Mouse (Mus musculus) bone marrow, adult 2 months (tissue): ENCODE results near the gene Sh3pxd2b. TPM values are rescaled to one million over a fixed set of nuclear protein-coding genes. Genes with fewer than 3 reads are reported as not detected.
A peak's percentile ranks its signal among the peaks of the same experiment; 100 is the strongest.

ENCODE experiments used
- H3K27ac ChIP-seq: fragments of 200-500 bp; 2 replicates; pipeline ENCODE4 v1.5.1; 2012; ENCODE audit warnings: low read depth, mild to moderate bottlenecking, control low read depth, inconsistent platforms, low read length; ENCODE audit not compliant: control insufficient read depth, poor library complexity, insufficient read depth
- H3K4me1 ChIP-seq: fragments of 200-500 bp; 2 replicates; pipeline ENCODE4 v1.6.1; 2011; ENCODE audit warnings: low read length; ENCODE audit not compliant: control insufficient read depth, insufficient read depth
- H3K4me3 ChIP-seq: fragments of 200-500 bp; replicated peaks from 2 replicates; pipeline ENCODE3; 2011; ENCODE audit warnings: mild to moderate bottlenecking, low read depth, low read length, control low read depth; ENCODE audit not compliant: control insufficient read depth
- CTCF ChIP-seq: fragments of 200-500 bp; IDR thresholded peaks from 2 replicates; pipeline ENCODE4 v1.5.1; 2011; ENCODE audit warnings: low read length, control low read depth; ENCODE audit not compliant: control insufficient read depth, insufficient read depth
- POLR2A ChIP-seq: fragments of 200-500 bp; IDR thresholded peaks from 2 replicates; pipeline ENCODE4 v1.6.1; 2011; ENCODE audit warnings: low read depth, mild to moderate bottlenecking, control low read depth, low read length, borderline replicate concordance; ENCODE audit not compliant: control insufficient read depth
- WGBS: fragments of 180-500 bp; shearing (Covaris S2); methylation state at CpG from one replicate; pipeline ENCODE4 v1.1.7; 2018; 5-methylcytosine and 5-hydroxymethylcytosine counted together
- polyA plus RNA-seq: library from polyadenylated mRNA; stranded (reverse); fragments of >200 nt; gene quantifications from 2 replicates; pipeline ENCODE4 v1.2.4, GENCODE M21; 2011; ENCODE audit warnings: low replicate concordance; ENCODE audit not compliant: missing spikeins, insufficient read depth, insufficient read length

Gene Sh3pxd2b
- polyA plus RNA-seq, 1 experiment: 1.7 TPM

DNA sequence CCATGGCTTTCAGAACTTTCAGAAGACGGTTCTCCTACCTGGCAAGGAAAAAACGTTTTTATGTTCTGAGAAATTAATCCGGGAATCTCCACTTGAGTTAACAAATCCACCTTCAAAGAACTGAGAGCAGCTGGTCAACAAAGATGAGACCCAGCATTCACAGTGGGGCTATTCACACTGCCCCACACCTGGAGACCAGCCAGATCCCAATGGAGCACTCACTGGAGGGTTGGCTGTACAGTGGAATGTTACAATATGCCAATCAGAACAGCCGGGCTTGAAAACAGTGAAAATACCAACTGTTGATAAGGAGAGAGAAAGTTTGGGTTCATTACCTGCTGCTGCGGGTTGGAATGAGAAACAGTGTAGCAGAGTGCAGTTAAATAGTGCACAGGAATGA lies 15.8 kb upstream of the Sh3pxd2b start:
- no peak overlapping the region for H3K4me3 ChIP-seq
- no peak for TF ChIP-seq POLR2A
- no peak for TF ChIP-seq CTCF
- H3K27ac ChIP-seq: no peak overlapping the region
- H3K4me1 ChIP-seq: peaks cover 2% of the 10 kb centered on the region; the same call in 1 of the 2 replicates
- 69% methylated on average over 5 of the region's 5 CpGs for WGBS

DNA sequence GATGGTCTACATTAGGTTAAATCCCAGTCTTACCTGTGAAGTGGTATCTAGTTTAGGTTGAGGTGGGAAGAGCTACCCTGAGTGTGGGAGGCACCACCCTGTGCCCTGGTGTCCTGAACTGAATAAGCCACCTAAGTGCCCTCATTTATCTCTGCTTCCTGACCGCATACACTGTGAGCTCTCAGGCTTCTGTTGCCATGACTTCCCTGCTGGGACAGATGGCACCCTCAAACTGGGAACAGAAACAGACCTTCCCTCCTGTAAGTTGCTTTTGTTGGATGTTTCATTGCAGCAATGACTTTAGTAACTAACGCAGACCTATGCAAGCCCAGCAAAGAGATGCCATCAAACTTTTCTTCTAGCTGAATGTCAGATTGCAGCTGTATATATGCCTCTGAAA lies 14.4 kb upstream of the Sh3pxd2b start:
- Histone ChIP-seq H3K27ac (no peak overlapping the region), H3K4me3 (no peak overlapping the region), H3K4me1 (peaks cover 2% of the 10 kb centered on the region; the same call in 1 of the 2 replicates)
- WGBS: 70% methylated on average over 2 of the region's 2 CpGs
- no peak for TF ChIP-seq CTCF
- no peak for TF ChIP-seq POLR2A

DNA sequence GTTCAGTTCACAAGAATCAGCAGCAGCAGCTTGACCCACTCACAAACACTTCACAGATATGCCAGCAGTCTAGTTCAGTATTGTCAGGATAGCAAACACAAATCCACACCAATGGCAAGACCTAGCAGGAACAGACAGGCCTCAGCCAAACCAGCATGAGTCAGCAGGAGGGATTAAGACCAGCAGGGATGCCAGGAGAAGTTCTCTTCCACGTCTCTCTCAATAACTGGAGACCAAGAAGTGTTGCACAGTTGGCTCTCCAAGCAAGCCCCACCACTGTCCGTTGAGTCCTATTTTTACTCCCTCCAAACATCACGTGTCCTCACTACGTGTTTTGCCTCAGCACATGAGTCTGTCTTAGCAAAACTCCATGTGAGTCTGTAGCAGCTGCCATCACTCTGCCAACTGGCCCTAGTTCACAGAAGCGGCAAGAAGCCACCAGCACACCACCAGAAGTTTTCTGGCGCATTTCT lies 11.1 kb upstream of the Sh3pxd2b start:
- Histone ChIP-seq H3K4me3 (no peak overlapping the region), H3K27ac (no peak overlapping the region), H3K4me1 (no peaks in the 10 kb centered on the region)
- no peak for TF ChIP-seq CTCF
- no peak for TF ChIP-seq POLR2A
- 74% methylated on average over 6 of the region's 6 CpGs for WGBS

DNA sequence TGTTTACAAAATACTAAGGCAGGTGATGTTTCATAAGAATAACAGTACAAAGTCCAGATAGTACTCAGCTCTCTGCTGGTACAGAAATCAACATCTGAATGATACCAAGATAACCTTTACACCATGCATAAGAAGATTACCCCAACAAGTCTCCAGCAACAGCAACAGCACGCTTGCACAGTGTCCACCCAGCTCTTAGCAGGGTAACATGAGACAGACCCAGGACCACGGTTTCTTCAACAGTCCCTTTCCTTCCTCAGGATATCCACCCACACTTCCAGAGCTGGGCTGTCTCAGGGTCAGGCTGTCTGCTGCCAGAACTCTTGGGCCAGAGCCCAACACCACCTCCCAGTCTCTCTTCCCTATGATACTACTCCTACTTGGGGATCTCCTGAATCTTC lies 8.5 kb upstream of the Sh3pxd2b start:
- TF ChIP-seq CTCF: no peak
- no peak for TF ChIP-seq POLR2A
- Histone ChIP-seq H3K27ac (no peak overlapping the region), H3K4me1 (no peaks in the 10 kb centered on the region), H3K4me3 (no peak overlapping the region)
- 28% methylated on average over 2 of the region's 2 CpGs for WGBS

DNA sequence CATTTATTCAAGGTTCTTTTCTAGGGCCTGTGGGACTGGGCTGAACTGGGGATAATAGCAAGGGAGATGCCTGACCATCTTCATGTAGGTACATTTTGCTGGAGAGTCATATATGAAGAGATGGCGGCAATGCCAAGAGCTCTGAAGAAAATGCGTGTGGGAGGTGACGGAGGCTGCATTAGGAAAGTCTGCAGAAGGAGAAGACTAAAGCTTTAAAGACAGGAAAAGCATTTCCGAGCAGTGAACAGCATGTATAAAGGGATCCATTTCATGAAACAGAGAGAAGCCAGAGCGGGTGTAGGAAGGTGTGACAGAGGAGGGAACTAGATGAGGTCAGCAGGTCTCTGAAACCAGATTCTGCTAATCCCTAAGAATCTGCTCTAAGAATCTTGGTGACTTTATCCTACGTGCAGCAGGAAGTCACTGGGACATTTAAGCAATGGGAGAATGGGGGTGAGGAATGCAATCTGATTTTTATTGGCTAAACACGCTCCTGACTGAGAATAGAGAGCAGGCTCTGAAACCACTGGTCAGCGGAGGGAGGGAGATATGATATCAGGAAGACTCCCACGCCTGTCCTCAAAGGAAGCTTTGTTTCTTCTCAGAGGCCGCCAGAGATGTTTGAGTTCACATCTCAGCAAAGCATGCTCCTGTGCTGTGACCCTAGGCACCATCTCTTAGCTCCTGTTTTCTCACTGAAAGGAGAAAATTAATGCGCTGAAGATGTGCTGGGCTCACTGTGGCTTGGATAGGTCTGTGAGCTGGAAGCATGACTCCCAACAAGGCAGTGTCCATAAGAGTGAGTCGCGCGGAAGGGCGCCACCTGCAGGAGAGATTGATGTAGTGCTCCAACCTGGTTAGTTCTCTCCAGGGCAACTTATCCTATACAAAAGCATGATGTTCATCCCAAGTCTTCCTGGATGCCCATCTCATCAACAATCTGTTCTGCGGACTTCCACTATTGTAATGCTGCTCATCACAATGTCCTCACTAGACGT lies 6.8 kb upstream of the Sh3pxd2b start:
- H3K4me1 ChIP-seq: no peaks in the 10 kb centered on the region
- H3K4me3 ChIP-seq: no peak overlapping the region
- 53% methylated on average over 17 of the region's 17 CpGs for WGBS
- H3K27ac ChIP-seq: no peak overlapping the region
- no peak for TF ChIP-seq POLR2A
- TF ChIP-seq CTCF: peak; percentile 84

DNA sequence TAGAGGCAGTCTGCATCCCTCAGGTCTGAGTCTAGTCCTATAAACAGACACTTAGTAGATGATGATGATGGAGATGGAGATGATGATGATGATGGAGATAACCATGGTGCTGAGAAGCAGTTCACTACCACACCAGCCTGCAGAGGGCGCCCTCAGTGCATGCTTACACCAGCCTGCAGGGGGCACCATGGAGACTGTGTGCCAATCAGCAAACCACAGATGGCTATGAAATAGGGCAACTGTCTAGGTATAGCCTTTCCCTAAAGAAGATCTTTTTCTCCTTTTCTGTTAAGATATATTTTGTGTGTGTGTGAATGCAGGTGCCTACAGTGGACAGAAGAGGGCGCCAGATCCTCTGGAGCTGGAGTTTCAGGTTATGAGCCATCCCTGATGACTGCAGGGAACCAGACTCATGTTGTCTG lies 4.8 kb upstream of the Sh3pxd2b start:
- Histone ChIP-seq H3K4me3 (no peak overlapping the region), H3K27ac (no peak overlapping the region), H3K4me1 (no peaks in the 10 kb centered on the region)
- TF ChIP-seq CTCF (peak; percentile 79), POLR2A (no peak)
- 12% methylated on average over 2 of the region's 2 CpGs for WGBS

DNA sequence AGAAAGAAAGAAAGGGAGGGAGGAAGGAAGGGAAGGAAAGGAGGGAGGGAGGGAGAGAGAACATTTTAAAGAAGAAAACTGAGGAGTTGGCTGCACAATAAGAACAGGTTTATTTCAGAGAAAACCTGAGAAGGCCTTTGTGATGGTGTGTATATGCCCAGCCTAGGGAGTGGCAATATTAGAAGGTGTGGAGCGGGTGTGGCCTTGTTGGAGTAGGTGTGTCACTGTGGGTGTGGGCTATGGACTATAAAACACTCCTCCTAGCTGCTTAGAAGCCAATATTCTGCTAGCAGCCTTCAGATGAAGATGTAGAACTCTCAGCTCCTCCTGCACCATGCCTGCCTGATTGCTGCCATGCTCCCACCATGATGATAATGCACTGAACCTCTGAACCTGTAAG lies 4.3 kb upstream of the Sh3pxd2b start:
- TF ChIP-seq CTCF: no peak
- no peak for TF ChIP-seq POLR2A
- Histone ChIP-seq H3K4me3 (no peak overlapping the region), H3K4me1 (no peaks in the 10 kb centered on the region), H3K27ac (no peak overlapping the region)
- WGBS: 80% methylated on average over 1 of the region's 1 CpGs

DNA sequence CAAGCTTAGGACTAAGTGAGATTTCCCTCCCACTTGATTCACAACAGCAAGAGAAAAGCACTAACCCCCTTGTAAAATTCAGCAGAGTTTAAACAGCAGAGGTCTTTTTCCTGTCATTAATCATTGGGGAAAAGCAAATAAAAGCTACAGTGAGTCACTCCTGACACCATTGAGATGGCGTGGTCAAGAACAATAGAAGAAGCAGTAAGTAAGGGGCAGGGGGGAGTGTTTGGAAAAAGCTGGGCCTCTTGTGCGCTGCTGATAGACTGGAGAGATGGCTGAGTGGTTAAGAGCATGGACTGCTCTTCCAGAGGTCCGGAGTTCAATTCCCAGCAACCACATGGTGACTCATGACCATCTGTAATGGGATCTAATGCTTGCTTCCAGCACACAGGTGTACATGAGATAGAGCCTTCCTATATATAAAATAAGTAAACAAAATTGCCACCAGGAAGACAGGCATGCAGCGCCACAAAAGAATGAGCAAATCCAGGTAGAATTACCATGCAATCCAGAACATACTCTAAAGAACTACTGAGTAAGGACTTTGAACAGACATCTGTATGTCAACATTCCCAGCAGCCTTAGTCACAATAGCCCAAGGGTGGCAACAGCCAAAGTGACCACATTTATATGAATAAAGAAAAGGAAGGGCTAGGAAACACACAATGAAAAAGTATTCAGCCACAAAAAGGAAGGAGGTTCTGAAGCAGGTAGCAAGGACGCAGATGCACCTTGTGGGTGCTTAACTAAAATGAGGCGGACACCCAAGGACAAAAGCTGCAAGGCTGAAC lies 1.9 kb upstream of the Sh3pxd2b start:
- TF ChIP-seq POLR2A (no peak), CTCF (no peak)
- Histone ChIP-seq H3K4me1 (no peaks in the 10 kb centered on the region), H3K27ac (no peak overlapping the region), H3K4me3 (no peak overlapping the region)
- WGBS: 72% methylated on average over 6 of the region's 6 CpGs
